Mouse (Mus musculus) cerebellum, postnatal 10 days (tissue): ENCODE data around the gene Olfr596.
"Not testable (repeated sequence)": the region's sequence is repeated elsewhere in the genome, so short reads cannot be mapped to it uniquely, and the experiment has no call there.

Source experiments
- DNase-seq, 2 experiments: peaks; one replicate each; pipeline ENCODE4 v3.0.0; 2021; ENCODE audit warnings: mixed read lengths in 2 of 2

The Olfr596 gene

GRCm38 (mm10) chr7:103305348-103305747, at the start of gene Olfr596:
Gene Olfr596, plus strand, starts transcription at chr7:103305648.
- not testable (repeated sequence) for DNase-seq

GRCm38 (mm10) chr7:103316015-103316414, 10.6 kb downstream of the Olfr596 start, which contains the start of gene Olfr597:
Gene Olfr597, plus strand, starts transcription at chr7:103316315.
- not testable (repeated sequence) for DNase-seq

GRCm38 (mm10) chr7:103323268-103323667, 17.8 kb downstream of the Olfr596 start, which contains the start of gene Olfr598:
Gene Olfr598, plus strand, starts transcription at chr7:103323568.
- DNase-seq, result no peak

- no peak for DNase-seq
These were observed 30.2 kb downstream of the Olfr596 start, which contains the start of gene Olfr599 for GRCm38 (mm10) chr7:103335617-103336016. Gene Olfr599, plus strand, starts transcription at chr7:103335917.

DNA sequence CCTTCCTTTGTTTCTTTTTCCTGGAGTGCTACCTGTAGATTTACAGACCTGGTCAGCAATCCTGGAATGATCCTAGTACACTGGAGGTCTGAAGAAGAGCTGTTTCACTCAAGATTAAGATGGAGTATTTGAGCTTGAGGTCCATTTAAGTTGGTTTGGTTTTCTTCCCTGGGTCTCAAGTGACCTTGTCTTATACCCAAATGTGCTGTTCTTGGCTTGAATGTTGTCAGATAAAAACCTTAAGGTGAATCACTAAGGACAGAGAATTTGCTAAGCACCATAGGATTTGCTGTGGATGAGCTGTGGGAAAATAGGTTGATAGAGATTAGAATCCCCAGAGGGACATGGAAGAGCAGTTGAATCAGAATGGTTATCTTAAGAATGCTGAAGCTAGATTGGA, 44.1 kb downstream of the Olfr596 start, which contains the start of gene Olfr600:
Gene Olfr600, minus strand, starts transcription at position 101 of the 400 bp plus-strand sequence.
- DNase-seq, result no peak
